15 mouse cellular contexts compared by ENCODE assay signal in the genomic region with DNA sequence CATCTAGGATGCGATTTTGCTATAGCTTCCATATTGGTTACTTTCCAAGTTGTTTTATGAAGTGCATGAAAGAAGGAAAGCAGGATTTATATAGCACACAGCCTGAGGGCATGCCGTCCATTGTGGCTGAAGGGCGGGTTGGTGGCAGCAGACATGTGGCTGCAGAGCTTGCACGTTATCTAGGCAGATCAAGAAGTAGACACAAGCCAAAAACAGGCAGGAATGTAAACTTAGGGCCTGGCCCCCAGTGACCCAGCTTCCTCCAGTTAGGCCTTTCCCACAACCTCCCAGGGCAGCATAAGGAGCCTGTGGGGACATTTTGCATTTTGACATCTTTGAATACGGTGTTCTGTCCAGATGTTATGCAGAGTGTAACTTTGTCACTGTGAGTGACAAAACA. TPM values are rescaled to one million over a fixed set of nuclear protein-coding genes. Genes with fewer than 3 reads are reported as not detected.
A peak's percentile ranks its signal among the peaks of the same experiment; 100 is the strongest.
DNase-seq lines count a peak whose midpoint lies in the region; ATAC-seq and TF ChIP-seq lines count a peak whose summit lies in the region.
"Had no signal": no experiment of that assay in that cellular context is flagged by ENCODE, and none has a peak within 500 bp of the region (broad histone marks: within the 10 kb centered on the region; RNA-seq: fewer than 3 reads in every experiment).

No protein-coding gene starts in this region.

- peak overlapping the region; percentile 23; the same call in 1 of the 2 replicates for H3K27ac ChIP-seq in layer of hippocampus, adult 2 months
- no peak overlapping the region for H3K27ac ChIP-seq in MEL (ENCODE audit: control insufficient read depth, low read depth, low read length)
- peak overlapping the region; percentile 1; the same call in 1 of the 2 replicates for H3K27ac ChIP-seq in embryonic facial prominence, embryonic 10.5 days (replicated peaks)
- H3K27ac ChIP-seq in forebrain, embryonic 13.5 days = no peak overlapping the region
- H3K27ac ChIP-seq: gastrocnemius, adult 2 months; liver, embryonic 15.5 days had no signal

- peaks cover 20 to 44% of the 10 kb centered on the region in 2 experiments for H3K4me1 ChIP-seq in MEL (ENCODE audit: control insufficient read depth in 1 of 2, insufficient read depth in 2 of 2, low read length in 2 of 2)
- peaks cover 19% of the 10 kb centered on the region for H3K4me1 ChIP-seq in embryonic facial prominence, embryonic 10.5 days
- H3K4me1 ChIP-seq in forebrain, embryonic 13.5 days = peaks cover 8% of the 10 kb centered on the region

- DNase-seq in layer of hippocampus, adult 2 months (ENCODE audit: low spot score in 2 of 2) = no peak
- DNase-seq in layer of hippocampus, adult 9-10 months (ENCODE audit: low spot score) = no peak
- DNase-seq in MEL (ENCODE audit: low read depth, low spot score) = no peak
- DNase-seq in embryonic facial prominence, embryonic 10.5 days (ENCODE audit: low spot score) = peak; percentile 35
- DNase-seq in lung, postnatal 25 days (ENCODE audit: low spot score) = peak; percentile 37
- no peak for DNase-seq in MN1 (ENCODE audit: low spot score)
- DNase-seq in spleen, postnatal 4 days (ENCODE audit: low spot score in 2 of 2) = no peak
- DNase-seq: cerebellum, adult 9-11 months; gastrocnemius, adult 2 months; right cerebral cortex, postnatal 14 days had no signal

- H3K4me2 ChIP-seq in forebrain, embryonic 13.5 days = no peak overlapping the region
- H3K4me2 ChIP-seq: liver, embryonic 15.5 days had no signal

- H3K79me2 ChIP-seq in MEL (ENCODE audit: control insufficient read depth, insufficient read depth, low read length, poor library complexity) = peaks cover 18% of the 10 kb centered on the region

- H3K9ac ChIP-seq in MEL (ENCODE audit: control insufficient read depth, low read depth, low read length, poor library complexity, severe bottlenecking) = no peak overlapping the region
- no peak overlapping the region for H3K9ac ChIP-seq in forebrain, embryonic 13.5 days
- H3K9ac ChIP-seq: liver, embryonic 15.5 days had no signal

- WGBS in embryonic facial prominence, embryonic 10.5 days = 45% methylated on average over 5 of the region's 5 CpGs
- 65% methylated on average over 5 of the region's 5 CpGs for WGBS in forebrain, embryonic 13.5 days

- TF ChIP-seq EP300 in MEL (IDR thresholded peaks at IDR 0.05; ENCODE audit: low read depth in 1 of 2, low read length in 2 of 2) = no peak

- H3K9me3 ChIP-seq in MEL (replicated peaks; ENCODE audit: insufficient read depth, low read length) = no peaks in the 10 kb centered on the region
- H3K9me3 ChIP-seq in embryonic facial prominence, embryonic 10.5 days = no peaks in the 10 kb centered on the region
- no peaks in the 10 kb centered on the region for H3K9me3 ChIP-seq in forebrain, embryonic 13.5 days (replicated peaks)
- H3K9me3 ChIP-seq: G1E; liver, embryonic 15.5 days had no signal

- no peak for TF ChIP-seq RAD21 in MEL (IDR thresholded peaks at IDR 0.05; ENCODE audit: low read depth, low read length)

- H3K27me3 ChIP-seq in MEL (ENCODE audit: control insufficient read depth in 1 of 2, insufficient read depth in 2 of 2, low read length in 2 of 2) = no peaks in the 10 kb centered on the region
- no peaks in the 10 kb centered on the region for H3K27me3 ChIP-seq in embryonic facial prominence, embryonic 10.5 days (replicated peaks; ENCODE audit: low read depth, poor library complexity, severe bottlenecking)
- no peaks in the 10 kb centered on the region for H3K27me3 ChIP-seq in forebrain, embryonic 13.5 days
- H3K27me3 ChIP-seq: liver, embryonic 15.5 days had no signal

- no peak for ATAC-seq in forebrain, embryonic 13.5 days
- ATAC-seq: activated CD4-positive, CD25-positive, alpha-beta regulatory T cell, adult 4 months; hindbrain, embryonic 16.5 days had no signal

- peaks cover 0 to 39% of the 10 kb centered on the region in 2 experiments; a peak in 2 of 4 replicates for H3K36me3 ChIP-seq in MEL (ENCODE audit: control insufficient read depth in 1 of 2, insufficient read depth in 2 of 2, low read length in 2 of 2)
- peaks cover 1% of the 10 kb centered on the region; the same call in 1 of the 2 replicates for H3K36me3 ChIP-seq in embryonic facial prominence, embryonic 10.5 days (replicated peaks)
- no peaks in the 10 kb centered on the region; the same call in 1 of the 2 replicates for H3K36me3 ChIP-seq in forebrain, embryonic 13.5 days (ENCODE audit: poor library complexity, severe bottlenecking)
- H3K36me3 ChIP-seq: liver, embryonic 15.5 days had no signal

- TF ChIP-seq POLR2A in MEL (IDR thresholded peaks at IDR 0.05; ENCODE audit: control insufficient read depth in 1 of 2, insufficient read depth in 1 of 2, low read depth in 1 of 2, low read length in 2 of 2, poor library complexity in 1 of 2) = no peak

- no peak overlapping the region for H3K4me3 ChIP-seq in layer of hippocampus, adult 2 months
- H3K4me3 ChIP-seq in MEL (ENCODE audit: control insufficient read depth in 1 of 2, insufficient read depth in 1 of 2, low read depth in 2 of 2, low read length in 2 of 2) = no peak overlapping the region
- no peak overlapping the region for H3K4me3 ChIP-seq in embryonic facial prominence, embryonic 10.5 days
- H3K4me3 ChIP-seq in forebrain, embryonic 13.5 days = no peak overlapping the region
- H3K4me3 ChIP-seq: gastrocnemius, adult 2 months; liver, embryonic 15.5 days had no signal

- TF ChIP-seq CTCF in layer of hippocampus, adult 2 months (conservative IDR thresholded peaks at IDR 0.05) = no peak
- no peak for TF ChIP-seq CTCF in MEL (IDR thresholded peaks at IDR 0.05 in 2 of 3, conservative IDR thresholded peaks at IDR 0.05 in 1 of 3; ENCODE audit: control insufficient read depth in 1 of 3, insufficient read depth in 1 of 3, low read depth in 2 of 3, low read length in 3 of 3, poor library complexity in 1 of 3, severe bottlenecking in 1 of 3)

TF ChIP-seq in MEL, 35 proteins besides CTCF, POLR2A, EP300 and RAD21:
- TF ChIP-seq USF1 (IDR thresholded peaks at IDR 0.05; ENCODE audit: low read depth, low read length) (no peak), MXI1 (IDR thresholded peaks at IDR 0.05; ENCODE audit: low read depth, low read length) (peak; percentile 16; the same call in 1 of the 2 replicates)

RNA-seq across cellular contexts. Expression of gene Fam117b, which starts 31.0 kb away (rescaled TPM):
- 10 to 100 TPM; 55.7 to 57.3 TPM for total RNA-seq in layer of hippocampus, adult 2 months (2021)
- total RNA-seq in MEL (2012; rRNA removed) = 11.2 and 17.1 TPM in 2 replicates
- polyA plus RNA-seq in MEL (2012; ENCODE audit: insufficient read depth in 1 of 2, insufficient read length in 2 of 2, low read depth in 1 of 2, low replicate concordance in 2 of 2, missing spikeins in 1 of 2) = 10 to 100 TPM in 1 of 2 experiments, not detected in 1; 15.5 TPM
- polyA plus RNA-seq in embryonic facial prominence, embryonic 10.5 days (2016; fragmentation: Nextera tagmentation; extraction: Ambion mirVana) = 11.2 and 11.5 TPM in 2 replicates
- polyA plus RNA-seq in forebrain, embryonic 13.5 days (2015; fragmentation: Nextera tagmentation; extraction: Ambion mirVana) = 15.7 and 16.6 TPM in 2 replicates

Comparison
In these comparisons a context has a peak if more than half of its experiments do, and no peak if none do; other contexts are left out.
1. DNase-seq: peak in embryonic facial prominence, embryonic 10.5 days (single experiment) and lung, postnatal 25 days (single experiment); none in layer of hippocampus, adult 2 months (0 of 2), layer of hippocampus, adult 9-10 months (single experiment), MEL (single experiment), MN1 (single experiment) and spleen, postnatal 4 days (0 of 2).
2. H3K27ac ChIP-seq: peak in layer of hippocampus, adult 2 months (single experiment) and embryonic facial prominence, embryonic 10.5 days (single experiment); none in MEL (single experiment) and forebrain, embryonic 13.5 days (single experiment).